Mouse (Mus musculus): Measurements from ENCODE around the gene Dnajc8. TPM values are rescaled to one million over a fixed set of nuclear protein-coding genes. Genes with fewer than 3 reads are reported as not detected.

The Dnajc8 gene
- polyA plus RNA-seq, 1 experiment from 2014 or later = 245 TPM

DNA sequence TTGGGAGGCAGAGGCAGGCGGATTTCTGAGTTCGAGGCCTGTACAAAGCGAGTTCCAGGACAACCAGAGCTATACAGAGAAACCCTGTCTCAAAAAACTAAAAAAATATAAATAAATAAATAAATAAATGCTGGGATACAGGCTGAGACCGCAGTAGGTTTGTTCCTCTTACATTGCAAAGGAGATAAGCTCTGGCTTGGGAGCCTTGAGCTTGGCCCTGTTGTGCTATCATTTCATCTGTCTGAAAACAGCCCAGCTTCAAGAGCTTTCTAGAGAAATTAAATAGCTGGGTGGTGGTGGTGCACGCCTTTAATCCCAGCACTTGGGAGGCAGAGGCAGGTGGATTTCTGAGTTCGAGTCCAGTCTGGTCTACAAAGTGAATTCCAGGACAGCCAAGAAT, 33.7 kb upstream of the Dnajc8 start:
- no peak for ATAC-seq (replicated peaks; ENCODE audit: low FRiP score)
- Histone ChIP-seq H3K27me3 (replicated peaks; ENCODE audit: control insufficient read depth, insufficient read depth, low read length) (no peaks in the 10 kb centered on the region), H3K27ac (ENCODE audit: low read depth, low read length) (no peak overlapping the region), H3K4me1 (replicated peaks; ENCODE audit: control insufficient read depth, insufficient read depth, low read length) (peaks cover 33% of the 10 kb centered on the region), H3K4me2 (no peak overlapping the region), H3K9me3 (ENCODE audit: control insufficient read depth, low read length) (no peaks in the 10 kb centered on the region), H3K4me3 (ENCODE audit: low read depth, low read length) (no peak overlapping the region), H3K36me3 (ENCODE audit: control insufficient read depth, insufficient read depth, low read length) (peaks cover 17% of the 10 kb centered on the region; the same call in 1 of the 2 replicates), H3K9ac (ENCODE audit: low read depth, low read length) (no peak overlapping the region)
- 85% methylated on average over 6 of the region's 6 CpGs for WGBS
- no peak for DNase-seq (ENCODE audit: low spot score)

DNA sequence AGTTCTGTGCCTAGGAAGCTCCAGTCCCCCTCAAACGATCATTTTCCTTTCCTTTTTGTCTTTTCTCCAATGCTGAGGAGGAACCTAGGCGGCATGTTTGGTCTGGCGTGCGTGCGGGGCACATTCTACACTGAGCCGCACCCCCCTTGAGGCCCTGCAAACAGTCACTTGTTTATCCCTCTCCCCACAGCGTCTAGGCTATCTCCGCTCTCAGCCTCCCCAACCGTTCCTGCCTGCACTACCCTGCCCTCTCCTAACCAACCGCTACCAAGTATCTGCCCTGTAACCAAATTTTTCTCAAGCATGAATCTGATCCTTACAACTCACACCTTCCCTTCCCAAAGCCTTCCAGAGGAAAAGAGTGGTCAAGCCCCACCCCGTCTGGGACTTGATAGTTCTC, 32.0 kb upstream of the Dnajc8 start:
- H3K4me2 ChIP-seq = peak overlapping the region; percentile 55
- H3K36me3 ChIP-seq (ENCODE audit: control insufficient read depth, insufficient read depth, low read length) = peaks cover 9% of the 10 kb centered on the region; the same call in 1 of the 2 replicates
- H3K4me3 ChIP-seq (ENCODE audit: low read depth, low read length) = no peak overlapping the region; the same call in 1 of the 2 replicates
- H3K27ac ChIP-seq (ENCODE audit: low read depth, low read length) = peak overlapping the region; percentile 74
- peaks cover 44% of the 10 kb centered on the region for H3K4me1 ChIP-seq (replicated peaks; ENCODE audit: control insufficient read depth, insufficient read depth, low read length)
- no peak for DNase-seq (ENCODE audit: low spot score)
- ATAC-seq (replicated peaks; ENCODE audit: low FRiP score) = peak; percentile 91
- no peaks in the 10 kb centered on the region for H3K27me3 ChIP-seq (replicated peaks; ENCODE audit: control insufficient read depth, insufficient read depth, low read length)
- H3K9ac ChIP-seq (ENCODE audit: low read depth, low read length) = peak overlapping the region; percentile 35; the same call in 1 of the 2 replicates
- H3K9me3 ChIP-seq (ENCODE audit: control insufficient read depth, low read length) = no peaks in the 10 kb centered on the region
- WGBS = 56% methylated on average over 11 of the region's 11 CpGs

DNA sequence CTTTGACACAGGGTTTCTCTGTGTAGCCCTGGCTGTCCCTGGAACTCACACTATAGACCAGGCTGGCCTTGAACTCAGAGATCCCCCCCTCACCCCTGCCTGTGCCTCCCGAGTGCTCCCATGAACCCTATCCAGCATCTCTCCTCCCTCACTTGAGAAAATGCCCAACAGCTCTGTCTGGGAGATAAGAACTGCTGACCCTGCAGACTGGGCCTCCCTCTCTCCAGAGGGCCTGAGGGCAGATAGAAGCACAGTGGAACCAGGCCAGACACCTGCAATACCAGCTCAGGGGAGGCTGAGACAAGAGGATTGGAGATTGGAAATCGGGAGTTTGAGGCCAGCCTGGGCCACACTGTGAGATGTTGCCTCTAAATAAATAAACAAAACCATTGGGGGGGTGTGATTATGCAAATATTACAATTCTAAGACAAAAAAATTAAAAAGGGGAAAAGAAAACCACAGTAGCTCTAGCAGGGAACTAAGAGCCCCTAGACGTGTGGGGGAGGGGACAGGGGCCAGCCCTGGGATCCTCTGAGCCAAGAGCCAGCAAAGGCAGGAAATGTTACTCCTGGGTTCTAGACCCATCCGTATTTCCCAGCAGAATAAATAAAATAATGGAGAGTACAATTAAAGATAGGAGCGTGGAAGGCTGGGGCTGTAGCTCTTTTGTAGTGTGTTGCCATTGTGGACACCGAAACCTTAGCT, 30.2 kb upstream of the Dnajc8 start:
- Histone ChIP-seq H3K9me3 (ENCODE audit: control insufficient read depth, low read length) (no peaks in the 10 kb centered on the region), H3K9ac (ENCODE audit: low read depth, low read length) (0 out of 2 replicates have a peak overlapping the region, but pooled peaks have one; percentile 5), H3K4me1 (replicated peaks; ENCODE audit: control insufficient read depth, insufficient read depth, low read length) (peaks cover 50% of the 10 kb centered on the region), H3K36me3 (ENCODE audit: control insufficient read depth, insufficient read depth, low read length) (no peaks in the 10 kb centered on the region), H3K4me3 (ENCODE audit: low read depth, low read length) (no peak overlapping the region), H3K27me3 (replicated peaks; ENCODE audit: control insufficient read depth, insufficient read depth, low read length) (no peaks in the 10 kb centered on the region), H3K27ac (ENCODE audit: low read depth, low read length) (peak overlapping the region; percentile 56; the same call in 1 of the 2 replicates), H3K4me2 (peak overlapping the region; percentile 43)
- 0 out of 2 replicates have a peak, but pooled peaks have one; percentile 29 for ATAC-seq (replicated peaks; ENCODE audit: low FRiP score)
- WGBS = 44% methylated on average over 6 of the region's 6 CpGs
- no peak for DNase-seq (ENCODE audit: low spot score)

DNA sequence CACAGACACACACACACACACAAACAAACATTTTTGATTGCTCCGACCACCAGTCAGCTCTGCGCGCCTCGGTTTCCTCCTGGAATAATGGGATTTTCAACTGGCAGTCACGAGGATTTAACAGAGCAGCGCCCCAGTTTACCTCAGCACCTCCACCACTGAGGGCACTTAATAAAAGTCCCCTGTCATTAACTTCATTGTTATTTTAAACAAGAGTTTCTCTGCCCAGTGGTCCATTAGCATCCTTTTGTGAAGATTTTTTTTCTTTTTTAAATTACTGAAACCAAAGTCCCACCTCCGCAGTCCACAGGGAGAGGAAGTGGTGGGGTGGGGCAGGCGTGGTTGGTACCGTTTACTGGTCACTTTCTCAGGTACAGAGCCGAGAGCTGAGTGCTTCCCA, 29.6 kb upstream of the Dnajc8 start:
- Histone ChIP-seq H3K9me3 (ENCODE audit: control insufficient read depth, low read length) (no peaks in the 10 kb centered on the region), H3K4me3 (ENCODE audit: low read depth, low read length) (no peak overlapping the region), H3K27ac (ENCODE audit: low read depth, low read length) (peak overlapping the region; percentile 56; the same call in 1 of the 2 replicates), H3K9ac (ENCODE audit: low read depth, low read length) (no peak overlapping the region), H3K36me3 (ENCODE audit: control insufficient read depth, insufficient read depth, low read length) (no peaks in the 10 kb centered on the region), H3K4me2 (peak overlapping the region; percentile 43; the same call in 1 of the 2 replicates), H3K4me1 (replicated peaks; ENCODE audit: control insufficient read depth, insufficient read depth, low read length) (peaks cover 54% of the 10 kb centered on the region), H3K27me3 (replicated peaks; ENCODE audit: control insufficient read depth, insufficient read depth, low read length) (no peaks in the 10 kb centered on the region)
- no peak for ATAC-seq (replicated peaks; ENCODE audit: low FRiP score)
- no peak for DNase-seq (ENCODE audit: low spot score)
- WGBS = 49% methylated on average over 10 of the region's 10 CpGs

DNA sequence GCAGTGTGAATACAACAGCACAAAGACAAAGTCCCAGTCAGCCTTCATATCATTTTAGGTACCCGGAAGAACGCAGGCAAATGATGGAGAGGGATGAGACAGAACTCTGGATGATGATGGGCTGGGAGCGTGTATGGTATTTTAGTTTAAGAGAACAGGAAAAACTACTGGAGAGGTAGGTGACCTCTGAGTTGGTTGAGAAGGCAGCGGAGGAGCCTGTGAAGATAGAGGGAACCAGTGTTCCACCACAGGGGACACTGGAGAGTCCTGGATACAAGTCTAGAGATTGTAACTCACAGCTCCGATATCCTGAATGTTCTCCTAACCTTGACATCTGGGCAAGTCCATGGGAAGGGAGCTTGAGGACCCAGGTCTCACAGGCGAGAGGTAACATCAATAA, 29.1 kb upstream of the Dnajc8 start:
- no peaks in the 10 kb centered on the region for H3K9me3 ChIP-seq (ENCODE audit: control insufficient read depth, low read length)
- no peaks in the 10 kb centered on the region for H3K27me3 ChIP-seq (replicated peaks; ENCODE audit: control insufficient read depth, insufficient read depth, low read length)
- no peaks in the 10 kb centered on the region for H3K36me3 ChIP-seq (ENCODE audit: control insufficient read depth, insufficient read depth, low read length)
- DNase-seq (ENCODE audit: low spot score) (no peak), ATAC-seq (replicated peaks; ENCODE audit: low FRiP score) (no peak)
- H3K4me3 ChIP-seq (ENCODE audit: low read depth, low read length) = no peak overlapping the region
- H3K4me1 ChIP-seq (replicated peaks; ENCODE audit: control insufficient read depth, insufficient read depth, low read length) = peaks cover 55% of the 10 kb centered on the region
- WGBS = 84% methylated on average over 6 of the region's 6 CpGs
- H3K4me2 ChIP-seq = no peak overlapping the region
- H3K9ac ChIP-seq (ENCODE audit: low read depth, low read length) = no peak overlapping the region
- H3K27ac ChIP-seq (ENCODE audit: low read depth, low read length) = no peak overlapping the region

DNA sequence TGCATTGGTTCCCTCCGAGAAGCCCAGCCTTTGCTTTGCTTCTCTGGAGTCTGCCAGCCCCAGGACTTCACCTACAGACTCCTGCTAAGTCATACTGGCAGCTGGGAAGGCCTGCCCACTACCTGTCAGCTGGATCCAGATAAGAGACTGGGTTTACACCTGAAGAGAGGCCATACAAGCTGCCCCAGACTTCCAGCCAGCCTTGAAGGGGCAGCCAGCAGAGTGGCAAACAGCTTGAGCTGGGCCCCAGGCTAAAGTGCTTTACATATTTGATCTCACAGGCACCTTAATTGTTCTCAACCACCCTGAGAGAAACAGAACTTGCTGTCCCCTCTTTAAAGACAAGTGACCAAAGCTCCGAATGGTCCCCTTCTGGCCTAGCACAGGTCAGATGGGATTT, 28.1 kb upstream of the Dnajc8 start:
- Histone ChIP-seq H3K27ac (ENCODE audit: low read depth, low read length) (no peak overlapping the region; the same call in 1 of the 2 replicates), H3K4me3 (ENCODE audit: low read depth, low read length) (0 out of 2 replicates have a peak overlapping the region, but pooled peaks have one; percentile 3), H3K4me2 (peak overlapping the region; percentile 93), H3K27me3 (replicated peaks; ENCODE audit: control insufficient read depth, insufficient read depth, low read length) (no peaks in the 10 kb centered on the region), H3K9me3 (ENCODE audit: control insufficient read depth, low read length) (no peaks in the 10 kb centered on the region), H3K36me3 (ENCODE audit: control insufficient read depth, insufficient read depth, low read length) (no peaks in the 10 kb centered on the region), H3K4me1 (replicated peaks; ENCODE audit: control insufficient read depth, insufficient read depth, low read length) (peaks cover 56% of the 10 kb centered on the region), H3K9ac (ENCODE audit: low read depth, low read length) (no peak overlapping the region)
- DNase-seq (ENCODE audit: low spot score) = no peak
- ATAC-seq (replicated peaks; ENCODE audit: low FRiP score) = no peak
- WGBS = 42% methylated on average over 2 of the region's 2 CpGs

DNA sequence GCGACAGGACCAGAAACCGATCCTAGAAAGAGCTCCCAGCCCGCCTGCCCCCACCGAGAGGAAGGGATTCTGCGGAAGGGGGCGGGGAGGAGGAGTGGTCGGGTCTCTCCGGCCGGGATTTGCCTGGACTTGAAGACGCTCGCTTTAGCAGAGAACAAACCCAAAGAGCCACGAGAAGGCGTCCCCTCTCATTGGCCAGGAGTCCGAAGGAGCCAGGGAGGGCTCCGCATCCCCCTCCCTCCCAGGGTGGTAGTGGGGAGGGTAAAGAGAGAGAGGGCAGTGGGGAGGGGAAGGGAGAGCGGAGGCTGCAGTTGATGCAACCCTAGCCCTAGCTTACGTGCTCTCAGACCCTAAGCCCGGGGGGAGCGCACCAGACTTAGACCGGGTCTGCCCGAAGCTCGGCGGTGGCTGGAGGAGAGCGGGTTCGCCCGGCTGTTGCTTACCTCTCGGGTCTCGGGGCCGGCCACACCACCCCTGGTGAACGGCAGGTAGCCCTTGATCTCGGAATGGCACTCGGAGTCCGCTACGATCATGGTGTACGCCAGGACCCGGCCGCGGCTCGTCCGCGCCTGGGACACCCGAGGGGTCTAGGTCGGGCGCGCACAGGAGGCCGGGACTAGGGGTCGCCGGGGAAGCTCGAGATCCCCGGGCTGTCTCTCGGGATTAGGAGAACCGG, 25.6 kb upstream of the Dnajc8 start:
- Histone ChIP-seq H3K4me3 (ENCODE audit: low read depth, low read length) (peak overlapping the region; percentile 90), H3K4me2 (peak overlapping the region; percentile 93), H3K27ac (ENCODE audit: low read depth, low read length) (peak overlapping the region; percentile 77), H3K9ac (ENCODE audit: low read depth, low read length) (peak overlapping the region; percentile 88), H3K9me3 (ENCODE audit: control insufficient read depth, low read length) (no peaks in the 10 kb centered on the region), H3K4me1 (replicated peaks; ENCODE audit: control insufficient read depth, insufficient read depth, low read length) (peaks cover 51% of the 10 kb centered on the region), H3K27me3 (replicated peaks; ENCODE audit: control insufficient read depth, insufficient read depth, low read length) (no peaks in the 10 kb centered on the region), H3K36me3 (ENCODE audit: control insufficient read depth, insufficient read depth, low read length) (no peaks in the 10 kb centered on the region)
- WGBS = under 1% methylated on average over 51 of the region's 52 CpGs
- DNase-seq (ENCODE audit: low spot score) = peak; percentile 80
- ATAC-seq (replicated peaks; ENCODE audit: low FRiP score) = peak; percentile 21; the same call in 1 of the 2 replicates

DNA sequence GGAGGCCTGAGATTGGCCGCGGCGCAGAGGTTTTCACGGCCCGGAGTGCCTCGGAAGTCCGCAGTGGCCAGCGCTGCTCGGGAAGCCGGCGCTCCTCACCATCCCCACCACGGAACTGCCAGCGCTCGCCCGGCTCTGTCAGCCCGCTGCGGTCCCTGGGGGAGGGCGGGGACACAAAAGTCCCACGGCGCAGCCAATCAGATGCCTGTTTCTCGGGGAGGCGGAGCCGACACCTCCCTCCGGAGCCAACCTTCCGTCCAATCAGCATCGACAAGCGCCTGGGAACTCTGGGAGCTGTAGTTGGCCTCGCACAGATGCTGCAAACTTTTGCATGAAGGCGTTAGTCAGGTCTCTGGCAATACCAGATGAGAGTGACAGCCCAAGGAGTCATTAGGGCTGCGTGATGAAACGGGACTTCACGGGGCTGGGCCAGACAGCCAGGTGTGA, 25.0 kb upstream of the Dnajc8 start, which contains the start of gene Sesn2:
Gene Sesn2, minus strand, starts transcription at position 150 of the 447 bp plus-strand sequence.
- no peaks in the 10 kb centered on the region for H3K27me3 ChIP-seq (replicated peaks; ENCODE audit: control insufficient read depth, insufficient read depth, low read length)
- DNase-seq (ENCODE audit: low spot score) (peak; percentile 94), ATAC-seq (replicated peaks; ENCODE audit: low FRiP score) (peak; percentile 88)
- H3K27ac ChIP-seq (ENCODE audit: low read depth, low read length) = peak within 1 kb of the TSS; percentile 77
- no peaks in the 10 kb centered on the region for H3K36me3 ChIP-seq (ENCODE audit: control insufficient read depth, insufficient read depth, low read length)
- H3K9me3 ChIP-seq (ENCODE audit: control insufficient read depth, low read length) = no peaks in the 10 kb centered on the region
- H3K4me2 ChIP-seq = peak within 1 kb of the TSS; percentile 93
- under 1% methylated on average over 32 of the region's 32 CpGs for WGBS
- peak within 1 kb of the TSS; percentile 90 for H3K4me3 ChIP-seq (ENCODE audit: low read depth, low read length)
- peaks cover 48% of the 10 kb centered on the region for H3K4me1 ChIP-seq (replicated peaks; ENCODE audit: control insufficient read depth, insufficient read depth, low read length)
- H3K9ac ChIP-seq (ENCODE audit: low read depth, low read length) = peak within 1 kb of the TSS; percentile 88
